Mouse (Mus musculus): ENCODE measurements around the gene Rassf7.
"Not testable (repeated sequence)": the region's sequence is repeated elsewhere in the genome, so short reads cannot be mapped to it uniquely, and the experiment has no call there.

Gene Rassf7

GRCm38 (mm10) chr7:141222126-141222467 is 6.4 kb downstream of the Rassf7 start:
- DNase-seq (ENCODE audit: extremely low spot score), result no peak

- DNase-seq (ENCODE audit: extremely low spot score), result no peak
Observed at GRCm38 (mm10) chr7:141222696-141223215, 7.1 kb downstream of the Rassf7 start.

- DNase-seq (ENCODE audit: extremely low spot score), result no peak
Observed at GRCm38 (mm10) chr7:141226535-141226934, 10.9 kb downstream of the Rassf7 start.

GRCm38 (mm10) chr7:141227796-141228195 is 12.1 kb downstream of the Rassf7 start:
- DNase-seq (ENCODE audit: extremely low spot score), result no peak

GRCm38 (mm10) chr7:141228279-141229067 is 12.8 kb downstream of the Rassf7 start, which contains the start of gene Phrf1:
Gene Phrf1 (plus strand): TSS chr7:141228784.
- peak; percentile 93 for DNase-seq (ENCODE audit: extremely low spot score)

- DNase-seq (ENCODE audit: extremely low spot score), result no peak
Observed at GRCm38 (mm10) chr7:141229702-141230101, 14.0 kb downstream of the Rassf7 start.

- DNase-seq (ENCODE audit: extremely low spot score), result no peak
Observed at GRCm38 (mm10) chr7:141230570-141230969, 14.9 kb downstream of the Rassf7 start.

- no peak for DNase-seq (ENCODE audit: extremely low spot score)
Observed at GRCm38 (mm10) chr7:141231111-141231510, 15.5 kb downstream of the Rassf7 start.

GRCm38 (mm10) chr7:141231551-141231950 is 15.9 kb downstream of the Rassf7 start:
- DNase-seq (ENCODE audit: extremely low spot score), result no peak

GRCm38 (mm10) chr7:141250486-141250885 is 34.8 kb downstream of the Rassf7 start:
- not testable (repeated sequence) for DNase-seq (ENCODE audit: extremely low spot score)

GRCm38 (mm10) chr7:141256159-141256558 is 40.5 kb downstream of the Rassf7 start:
- DNase-seq (ENCODE audit: extremely low spot score), result no peak

- no peak for DNase-seq (ENCODE audit: extremely low spot score)
Observed at GRCm38 (mm10) chr7:141261480-141261879, 45.8 kb downstream of the Rassf7 start.

- no peak for DNase-seq (ENCODE audit: extremely low spot score)
Observed at GRCm38 (mm10) chr7:141263640-141264039, 48.0 kb downstream of the Rassf7 start.

GRCm38 (mm10) chr7:141264041-141264700 is 48.5 kb downstream of the Rassf7 start:
- DNase-seq (ENCODE audit: extremely low spot score), result no peak

GRCm38 (mm10) chr7:141264761-141265410 is 49.2 kb downstream of the Rassf7 start:
- DNase-seq (ENCODE audit: extremely low spot score), result no peak

- no peak for DNase-seq (ENCODE audit: extremely low spot score)
Observed at GRCm38 (mm10) chr7:141265411-141265738, 49.7 kb downstream of the Rassf7 start.

GRCm38 (mm10) chr7:141265739-141266561 is 50.3 kb downstream of the Rassf7 start, which contains the start of gene Irf7:
Gene Irf7 (minus strand): TSS chr7:141266481.
- no peak for DNase-seq (ENCODE audit: extremely low spot score)
